Mouse (Mus musculus) liver, embryonic 11.5 days (tissue): ENCODE results near the gene Nkpd1. TPM values are rescaled to one million over a fixed set of nuclear protein-coding genes. Genes with fewer than 3 reads are reported as not detected.

ENCODE experiments used
- ATAC-seq: fragments of 200-750 bp; cut with Nextera tagmentation; replicated peaks from 2 replicates; pipeline ENCODE4 v1.8.0; 2017; ENCODE audit warnings: moderate number of reproducible peaks, mild to moderate bottlenecking, moderate TSS enrichment, moderate library complexity; ENCODE audit not compliant: low FRiP score
- DNase-seq: peaks from one replicate; pipeline ENCODE4 v3.0.0-alpha.2; 2017; ENCODE audit warnings: low spot score
- H3K27ac ChIP-seq: fragments of 300-500 bp; sonication (generic); 2 replicates; pipeline ENCODE4 v1.5.1; 2014; ENCODE audit warnings: mild to moderate bottlenecking, low read depth, low read length, control low read depth
- H3K27me3 ChIP-seq: fragments of 300-500 bp; sonication (generic); replicated peaks from 2 replicates; pipeline ENCODE4 v1.6.1; 2014; ENCODE audit warnings: low read length, mixed read lengths; ENCODE audit not compliant: control insufficient read depth, insufficient read depth
- H3K36me3 ChIP-seq: fragments of 300-500 bp; sonication (generic); 2 replicates; pipeline ENCODE4 v1.6.1; 2014; ENCODE audit warnings: mild to moderate bottlenecking, low read length, moderate library complexity, mixed read lengths; ENCODE audit not compliant: control insufficient read depth, insufficient read depth
- H3K4me1 ChIP-seq: fragments of 300-500 bp; sonication (generic); replicated peaks from 2 replicates; pipeline ENCODE4 v1.6.1; 2014; ENCODE audit warnings: low read length, mixed read lengths; ENCODE audit not compliant: control insufficient read depth, insufficient read depth
- H3K4me2 ChIP-seq: fragments of 300-500 bp; sonication (generic); 2 replicates; pipeline ENCODE4 v1.6.1; 2014; ENCODE audit warnings: mild to moderate bottlenecking, control low read depth, moderate library complexity
- H3K4me3 ChIP-seq: fragments of 300-500 bp; sonication (generic); 2 replicates; pipeline ENCODE4 v1.5.1; 2014; ENCODE audit warnings: low read depth, low read length, control low read depth
- H3K9ac ChIP-seq: fragments of 300-500 bp; sonication (generic); 2 replicates; pipeline ENCODE4 v1.6.1; 2014; ENCODE audit warnings: low read depth, low read length, control low read depth
- H3K9me3 ChIP-seq: fragments of 300-500 bp; sonication (generic); 2 replicates; pipeline ENCODE4 v1.6.1; 2016; ENCODE audit warnings: low read length, inconsistent platforms, mixed read lengths; ENCODE audit not compliant: control insufficient read depth
- WGBS: fragments of 180-500 bp; shearing (Covaris S2); extraction: QIAGEN DNeasy Blood & Tissue Kit; methylation state at CpG from one replicate; pipeline ENCODE4 v1.1.7; 2014; 5-methylcytosine and 5-hydroxymethylcytosine counted together
- polyA plus RNA-seq: library from polyadenylated mRNA; unstranded; fragments of >200 nt; fragmentation: Nextera tagmentation; extraction: Ambion mirVana; gene quantifications from 2 replicates; pipeline ENCODE4 v1.2.1, GENCODE M21; 2014

Gene Nkpd1
- polyA plus RNA-seq, 1 experiment from 2014 or later: not detected

DNA sequence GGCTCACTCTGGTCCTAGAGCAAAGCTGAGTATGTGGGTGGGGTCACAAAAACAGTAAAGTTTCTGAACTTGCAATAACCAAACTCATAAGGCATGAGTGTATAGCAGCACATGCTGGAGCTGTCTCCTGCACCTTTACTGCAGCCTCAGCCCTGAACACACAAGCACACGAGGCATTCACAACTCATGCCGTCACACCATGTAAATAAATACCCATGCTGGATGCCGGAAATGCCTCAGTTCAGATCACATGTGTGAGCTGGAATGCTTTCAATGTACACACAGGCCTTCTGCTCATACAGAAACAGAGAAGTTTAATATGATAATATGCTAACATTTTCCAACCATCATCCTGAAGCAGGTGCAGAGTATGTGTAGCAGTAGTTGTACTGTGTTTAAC lies 28.4 kb downstream of the Nkpd1 start:
- H3K4me2 ChIP-seq: no peak overlapping the region
- H3K27me3 ChIP-seq: no peaks in the 10 kb centered on the region
- H3K27ac ChIP-seq: no peak overlapping the region
- WGBS: 60% methylated on average over 3 of the region's 3 CpGs
- no peaks in the 10 kb centered on the region for H3K36me3 ChIP-seq
- H3K4me3 ChIP-seq: no peak overlapping the region
- H3K9ac ChIP-seq: no peak overlapping the region
- ATAC-seq: no peak
- no peak for DNase-seq
- H3K9me3 ChIP-seq: no peaks in the 10 kb centered on the region
- H3K4me1 ChIP-seq: peaks cover 12% of the 10 kb centered on the region; the same call in 1 of the 2 replicates

DNA sequence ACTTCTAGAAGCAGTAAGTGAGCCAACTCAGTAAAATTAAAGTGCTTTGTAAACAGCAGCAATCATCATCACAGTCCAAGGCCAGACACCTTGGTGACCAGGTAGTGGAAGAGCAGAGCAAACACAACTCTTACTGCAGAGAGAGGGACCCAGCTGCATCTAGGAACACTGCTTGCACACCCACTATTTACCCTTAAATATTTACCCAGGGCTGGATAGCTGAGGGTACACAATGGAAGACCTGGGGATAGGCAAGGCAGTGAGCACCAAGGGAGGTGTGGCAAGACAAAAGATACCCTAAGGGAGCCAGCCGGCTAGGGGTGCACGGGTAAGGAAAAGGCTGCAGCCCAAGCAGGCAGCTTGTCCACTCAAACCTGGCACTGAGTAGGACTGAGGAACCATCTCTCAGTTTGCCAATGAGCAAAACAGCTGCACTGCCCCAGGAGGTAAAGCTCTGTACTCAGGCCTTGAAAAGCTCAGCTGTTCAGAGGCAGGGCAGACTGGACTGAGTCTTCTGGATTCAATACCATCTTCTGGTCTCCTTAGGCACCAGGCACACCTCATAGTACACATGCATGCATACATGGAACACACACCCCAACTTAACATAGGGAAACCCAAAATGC lies 29.8 kb downstream of the Nkpd1 start:
- ATAC-seq (peak; percentile 38; the same call in 1 of the 2 replicates), DNase-seq (no peak)
- no peaks in the 10 kb centered on the region for H3K9me3 ChIP-seq
- no peak overlapping the region for H3K9ac ChIP-seq
- WGBS: 64% methylated on average over 2 of the region's 2 CpGs
- H3K36me3 ChIP-seq: no peaks in the 10 kb centered on the region
- no peak overlapping the region for H3K27ac ChIP-seq
- peaks cover 18% of the 10 kb centered on the region for H3K4me1 ChIP-seq
- H3K4me3 ChIP-seq: no peak overlapping the region
- 0 out of 2 replicates have a peak overlapping the region, but pooled peaks have one; percentile 24 for H3K4me2 ChIP-seq
- no peaks in the 10 kb centered on the region for H3K27me3 ChIP-seq

DNA sequence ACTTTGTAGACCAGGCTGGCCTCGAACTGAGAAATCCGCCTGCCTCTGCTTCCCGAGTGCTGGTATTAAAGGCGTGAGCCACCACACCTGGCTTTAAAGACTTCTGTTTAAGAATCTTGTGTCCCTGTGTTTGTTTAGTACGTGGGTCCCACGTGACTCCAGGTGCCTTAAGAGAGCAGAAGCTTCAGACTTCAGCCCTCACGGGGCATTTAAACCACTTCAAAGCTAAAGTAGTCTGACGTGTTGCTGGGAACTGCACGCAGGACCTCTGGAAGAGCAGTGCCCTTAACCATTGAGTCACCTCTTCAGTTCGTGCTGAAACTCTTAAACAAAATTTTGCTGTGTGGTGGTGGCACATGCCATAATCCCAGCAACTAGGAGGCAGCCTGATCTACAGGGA lies 31.8 kb downstream of the Nkpd1 start:
- 86% methylated on average over 10 of the region's 10 CpGs for WGBS

DNA sequence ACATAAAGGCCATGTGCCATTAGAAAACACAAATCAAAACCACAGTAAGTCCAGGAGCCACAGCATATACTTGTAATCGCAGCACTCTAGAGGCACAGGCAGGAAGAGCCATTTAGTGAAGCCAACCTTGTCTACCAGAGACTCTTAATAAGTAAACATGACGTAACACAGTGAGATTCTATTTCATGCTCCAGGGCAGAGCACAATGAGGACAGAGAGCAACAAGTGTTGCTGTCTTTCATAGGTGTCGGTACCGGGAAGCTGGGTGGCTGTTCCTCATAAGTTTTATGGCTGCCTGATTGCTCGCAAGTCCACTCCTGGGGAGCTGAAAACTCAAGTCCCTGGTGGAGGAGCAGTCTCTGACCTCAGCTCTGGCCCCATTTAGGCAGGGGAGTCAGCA lies 34.0 kb downstream of the Nkpd1 start:
- Histone ChIP-seq H3K27me3 (no peaks in the 10 kb centered on the region), H3K4me1 (peaks cover 14% of the 10 kb centered on the region), H3K9ac (no peak overlapping the region), H3K4me3 (no peak overlapping the region), H3K4me2 (no peak overlapping the region), H3K9me3 (no peaks in the 10 kb centered on the region), H3K36me3 (peaks cover 11% of the 10 kb centered on the region), H3K27ac (no peak overlapping the region)
- DNase-seq (no peak), ATAC-seq (no peak)
- WGBS: 88% methylated on average over 5 of the region's 5 CpGs

More for the DNA sequence above, 31.8 kb downstream of the Nkpd1 start:
- ATAC-seq (no peak), DNase-seq (no peak)
- no peak overlapping the region for H3K4me2 ChIP-seq
- peaks cover 9% of the 10 kb centered on the region for H3K36me3 ChIP-seq
- H3K27me3 ChIP-seq: no peaks in the 10 kb centered on the region
- H3K9me3 ChIP-seq: no peaks in the 10 kb centered on the region
- H3K4me3 ChIP-seq: no peak overlapping the region
- H3K9ac ChIP-seq: no peak overlapping the region
- no peak overlapping the region for H3K27ac ChIP-seq
- peaks cover 20% of the 10 kb centered on the region for H3K4me1 ChIP-seq

DNA sequence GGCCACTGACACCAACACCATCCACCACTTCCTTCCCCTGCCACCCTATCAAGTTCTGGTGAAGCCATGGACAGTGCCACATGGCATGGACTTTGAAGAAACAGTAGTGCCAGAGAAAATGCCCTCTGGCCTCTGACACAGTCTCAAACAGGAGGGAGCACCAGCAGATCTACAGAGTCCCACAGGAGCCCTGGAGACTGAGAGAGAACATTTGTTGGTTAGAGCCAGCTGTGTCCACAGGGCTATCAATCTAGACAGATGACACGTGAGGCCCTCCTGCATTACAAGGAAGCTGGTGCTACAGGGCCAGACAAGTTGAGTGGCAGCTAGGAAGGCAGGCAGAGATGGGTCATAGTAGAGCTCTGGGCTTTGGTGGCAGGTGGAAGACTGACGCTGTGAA lies 34.8 kb downstream of the Nkpd1 start:
- ATAC-seq: 0 out of 2 replicates have a peak, but pooled peaks have one; percentile 21
- H3K27ac ChIP-seq: no peak overlapping the region
- WGBS: 47% methylated on average over 2 of the region's 2 CpGs

DNA sequence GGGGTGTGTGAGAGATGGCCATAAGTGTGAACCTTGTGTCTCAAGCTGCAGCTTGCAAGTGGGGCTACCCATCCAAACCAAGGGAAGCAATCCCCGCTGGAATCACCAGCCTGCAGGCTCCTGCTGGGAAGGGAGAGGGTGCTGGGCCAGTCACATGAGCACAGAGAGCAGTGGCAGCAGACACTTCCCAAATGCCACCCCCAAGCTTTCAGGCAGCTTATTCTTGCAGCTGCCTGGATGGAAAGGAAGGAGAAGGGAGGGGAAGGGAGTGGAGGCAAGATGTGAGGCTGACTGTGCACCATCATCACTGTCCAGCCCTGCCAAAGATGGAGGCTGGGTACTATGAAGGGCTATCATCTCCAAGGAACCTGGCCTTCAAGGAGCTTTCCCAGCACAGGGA lies 36.5 kb downstream of the Nkpd1 start:
- 74% methylated on average over 1 of the region's 1 CpGs for WGBS

More for the DNA sequence above, 34.8 kb downstream of the Nkpd1 start:
- Histone ChIP-seq H3K4me2 (no peak overlapping the region), H3K9me3 (no peaks in the 10 kb centered on the region), H3K9ac (0 out of 2 replicates have a peak overlapping the region, but pooled peaks have one; percentile 0), H3K4me3 (no peak overlapping the region), H3K36me3 (peaks cover 11% of the 10 kb centered on the region), H3K4me1 (peaks cover 11% of the 10 kb centered on the region), H3K27me3 (no peaks in the 10 kb centered on the region)
- DNase-seq: no peak

DNA sequence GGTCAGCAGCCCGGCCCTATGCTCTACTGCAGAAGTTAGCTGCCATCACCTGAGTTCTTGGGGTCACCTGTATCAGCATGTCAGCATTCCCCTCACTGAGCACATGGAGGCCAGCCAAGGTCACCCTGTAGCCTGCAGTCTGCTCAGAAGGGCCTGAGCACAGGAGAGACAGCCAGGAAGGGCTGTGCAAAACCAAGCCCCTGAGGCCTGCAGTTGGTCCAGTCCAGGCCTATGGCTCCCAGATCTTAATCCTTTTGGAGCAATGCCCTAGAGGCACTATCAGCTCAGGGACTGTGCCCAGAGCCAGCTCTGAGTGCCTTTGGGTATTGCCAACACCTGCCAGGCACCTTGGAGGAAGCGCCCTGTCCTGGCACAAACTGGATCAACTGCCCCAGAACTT lies 39.4 kb downstream of the Nkpd1 start:
- DNase-seq: no peak
- no peak overlapping the region for H3K9ac ChIP-seq
- peaks cover 34% of the 10 kb centered on the region for H3K4me1 ChIP-seq
- H3K4me2 ChIP-seq: no peak overlapping the region
- no peak overlapping the region for H3K4me3 ChIP-seq
- no peak overlapping the region for H3K27ac ChIP-seq
- H3K9me3 ChIP-seq: no peaks in the 10 kb centered on the region
- peaks cover 15% of the 10 kb centered on the region for H3K36me3 ChIP-seq
- 98% methylated on average over 2 of the region's 2 CpGs for WGBS
- H3K27me3 ChIP-seq: no peaks in the 10 kb centered on the region
- ATAC-seq: no peak

More for the DNA sequence above, 36.5 kb downstream of the Nkpd1 start:
- H3K9me3 ChIP-seq: no peaks in the 10 kb centered on the region
- H3K4me3 ChIP-seq: no peak overlapping the region
- no peak overlapping the region for H3K9ac ChIP-seq
- no peak for ATAC-seq
- H3K4me1 ChIP-seq: peaks cover 19% of the 10 kb centered on the region
- no peak overlapping the region for H3K4me2 ChIP-seq
- peaks cover 15% of the 10 kb centered on the region for H3K36me3 ChIP-seq
- no peak overlapping the region for H3K27ac ChIP-seq
- no peak for DNase-seq
- no peaks in the 10 kb centered on the region for H3K27me3 ChIP-seq

DNA sequence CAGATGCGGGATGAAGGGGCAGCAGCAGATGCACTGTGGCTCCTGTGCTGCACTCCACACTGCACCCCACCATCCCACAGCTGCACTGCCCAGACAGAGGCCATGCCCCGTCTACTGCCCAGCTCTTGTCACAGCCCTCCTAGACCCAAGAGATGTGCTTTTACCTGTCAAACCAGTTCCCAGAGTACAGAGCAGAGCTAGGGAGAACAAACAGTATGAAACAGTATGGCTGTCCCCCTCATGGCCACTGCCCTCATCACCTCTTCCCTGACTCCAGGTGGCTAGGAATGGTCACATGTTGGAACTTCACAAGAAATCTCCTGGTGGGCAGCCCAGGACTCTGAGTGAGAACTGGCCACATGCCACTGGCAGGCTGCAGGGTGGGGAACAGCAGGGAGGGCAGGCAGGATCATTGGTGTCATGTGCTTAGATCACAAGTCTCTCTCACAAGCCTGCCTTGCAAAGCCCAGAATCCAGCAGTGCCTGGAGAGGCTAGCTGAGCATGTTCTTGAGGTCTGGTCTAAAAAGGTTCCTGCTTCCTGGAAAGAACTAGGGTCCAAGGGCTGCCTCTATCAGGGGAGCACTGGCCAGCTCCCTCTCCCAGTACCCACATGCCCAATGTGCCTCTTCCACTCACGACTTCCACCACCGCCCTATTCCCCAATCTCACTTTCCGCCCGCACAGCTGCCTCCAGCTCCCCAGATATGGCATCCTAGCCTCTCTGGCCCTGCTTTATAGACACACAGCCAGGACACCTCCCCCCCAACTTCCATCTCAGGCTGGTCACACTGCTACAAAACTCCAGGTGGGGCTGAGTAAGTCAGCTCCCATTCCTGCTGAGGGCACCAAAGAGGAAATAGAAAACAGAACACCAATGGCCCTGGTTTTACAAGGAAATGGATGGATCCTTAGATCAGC lies 40.6 kb downstream of the Nkpd1 start:
- Histone ChIP-seq H3K9me3 (no peaks in the 10 kb centered on the region), H3K27me3 (no peaks in the 10 kb centered on the region), H3K4me3 (no peak overlapping the region), H3K4me2 (peak overlapping the region; percentile 16; the same call in 1 of the 2 replicates), H3K4me1 (peaks cover 29% of the 10 kb centered on the region), H3K9ac (no peak overlapping the region; the same call in 1 of the 2 replicates), H3K36me3 (peaks cover 14% of the 10 kb centered on the region), H3K27ac (no peak overlapping the region)
- DNase-seq: no peak
- 91% methylated on average over 6 of the region's 6 CpGs for WGBS
- no peak for ATAC-seq
